Mouse (Mus musculus): ENCODE measurements at regions not wholly inside any gene's neighbourhood (a gene's known extent, or its start where the extent isn't known, plus 50 kb on each side); places are given as distances from the start of the nearest gene placed in this dataset.

DNA sequence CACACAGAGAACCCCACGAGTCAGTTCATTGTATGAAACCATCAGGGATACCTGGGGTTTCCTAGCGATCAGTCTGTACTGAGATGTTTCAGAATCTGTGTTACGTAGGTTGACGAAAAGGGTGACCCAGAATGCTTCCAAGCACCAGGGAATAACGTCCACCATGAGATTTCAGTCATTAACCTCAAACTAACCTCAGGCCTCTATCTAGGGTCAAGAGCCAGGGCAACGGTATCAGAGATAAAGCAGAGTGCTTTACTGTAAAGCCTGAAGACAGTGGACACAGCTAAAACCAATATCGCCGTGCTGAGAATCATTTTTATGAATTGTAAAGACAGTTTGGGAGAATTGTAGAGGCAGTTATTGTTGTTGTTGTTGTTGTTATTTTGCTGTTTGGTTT, 52.9 kb upstream of the Errfi1 start:
- no peak for DNase-seq (ENCODE audit: low spot score in 2 of 2)

DNA sequence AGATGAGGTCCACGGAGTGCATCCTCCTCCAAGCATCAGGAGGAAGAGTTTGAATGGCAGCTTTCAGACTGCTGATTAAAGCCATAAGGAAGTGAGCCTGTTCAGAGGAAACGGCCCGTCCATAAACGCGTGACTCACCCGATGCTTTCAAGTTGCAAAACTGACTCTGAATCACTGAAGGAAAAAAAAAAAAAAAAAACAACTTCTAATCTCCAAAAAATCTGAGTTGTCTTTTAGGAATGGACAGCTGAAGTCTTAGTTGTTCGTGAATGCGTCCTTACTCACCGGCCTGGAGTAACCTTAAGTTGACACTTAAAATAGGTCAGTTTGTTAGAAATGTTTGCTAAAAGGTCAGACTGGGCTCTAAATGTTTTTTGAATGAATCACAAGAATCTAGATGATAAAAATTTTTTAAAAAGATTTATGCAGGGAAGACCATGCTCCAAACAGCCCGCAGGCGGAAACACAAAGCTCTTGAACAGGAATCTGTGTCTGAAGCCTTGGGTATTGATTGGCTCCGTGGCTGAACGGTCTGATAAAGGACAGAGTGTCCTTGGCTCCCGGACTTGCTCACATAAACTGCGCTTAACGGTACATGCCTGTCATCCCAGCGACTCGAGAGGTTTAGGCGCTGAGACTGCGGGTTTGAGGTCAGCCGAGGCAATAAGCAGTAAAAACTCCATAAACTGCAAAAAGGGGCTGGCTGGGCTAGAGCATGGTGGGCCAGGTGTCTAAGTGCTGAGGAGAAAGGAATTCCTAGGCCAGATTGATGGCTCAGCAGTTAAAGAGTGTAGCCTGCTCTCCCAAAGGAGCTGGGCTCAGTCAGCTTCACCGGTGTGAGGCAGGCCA, 53.9 kb upstream of the Errfi1 start:
- DNase-seq (ENCODE audit: low spot score in 2 of 2), result peak; percentile 18 to 19

DNA sequence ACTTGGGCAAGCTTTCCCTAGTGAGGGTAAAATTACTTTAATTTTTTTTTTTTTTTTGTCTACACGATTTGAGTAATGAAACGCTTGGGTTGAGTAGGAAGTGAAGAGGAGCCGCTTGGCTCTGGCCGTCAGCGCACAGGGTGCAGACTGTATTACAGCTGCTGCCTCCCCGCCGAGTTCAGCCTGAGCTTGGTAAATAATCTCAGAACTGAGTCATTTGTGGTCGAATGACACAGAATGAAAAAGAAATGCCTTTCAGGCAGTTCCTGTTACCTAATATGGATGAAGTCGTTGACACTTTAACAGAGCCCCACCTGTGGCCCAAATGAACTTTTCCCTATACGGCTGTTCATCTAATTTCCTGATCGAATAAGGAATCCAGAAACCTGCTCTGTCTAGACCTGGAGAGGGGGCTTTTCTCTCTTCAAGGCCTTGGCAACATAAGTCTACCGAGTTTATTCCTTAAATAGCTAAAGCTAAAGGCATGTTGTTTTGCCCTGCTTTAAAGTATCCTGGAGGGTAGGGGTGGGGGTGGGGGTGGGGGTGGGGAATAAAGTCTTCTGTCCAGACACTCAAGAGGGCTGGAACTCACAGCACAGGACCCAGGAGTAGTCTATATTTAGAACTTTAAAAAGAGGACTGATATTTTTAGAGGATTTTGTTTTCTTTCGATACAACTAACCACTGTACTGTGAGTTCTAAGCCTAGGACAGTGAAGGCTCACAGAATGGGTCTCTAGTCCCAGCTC, 54.8 kb upstream of the Errfi1 start:
- peak; percentile 13 to 25 for DNase-seq (ENCODE audit: low spot score in 2 of 2)

DNA sequence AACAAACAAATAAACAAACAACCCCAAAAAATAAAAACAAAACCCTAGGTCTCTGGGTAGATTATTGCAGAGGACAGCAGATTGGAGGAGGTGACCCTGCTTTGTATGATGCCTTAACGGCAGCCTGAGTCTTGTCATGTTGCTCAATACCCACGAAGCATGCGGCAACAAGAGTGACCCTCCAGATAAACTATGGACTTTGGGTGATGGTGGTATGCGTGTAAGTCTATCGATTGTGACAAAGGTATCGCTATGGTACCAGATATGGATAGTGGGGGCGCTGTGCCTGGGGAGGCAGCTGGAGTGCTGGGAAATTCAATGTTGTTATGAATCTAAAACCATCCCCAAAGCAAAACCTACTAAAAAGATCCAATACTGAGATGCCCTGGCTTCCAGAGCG, 55.4 kb upstream of the Errfi1 start:
- DNase-seq (ENCODE audit: low spot score in 2 of 2), result no peak

DNA sequence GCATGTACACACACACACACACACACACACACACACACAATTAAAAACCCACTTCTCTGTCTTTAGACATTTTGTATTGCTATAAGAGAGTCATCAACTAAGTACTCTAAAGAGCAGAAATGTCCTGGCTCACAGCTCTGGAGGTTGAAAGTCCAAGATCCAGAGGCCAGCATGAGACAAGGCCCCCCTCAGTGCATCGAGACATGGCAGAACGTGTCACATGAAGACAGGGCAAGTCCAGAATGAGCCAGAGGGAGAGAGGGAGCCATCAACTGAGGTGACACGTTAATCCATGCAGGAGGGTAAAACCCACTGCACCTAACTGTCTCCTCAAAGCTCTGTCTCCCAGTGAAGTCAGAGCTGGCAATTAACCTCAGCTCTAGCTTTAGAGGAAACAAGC, 56.7 kb upstream of the Errfi1 start:
- no peak for DNase-seq (ENCODE audit: low spot score in 2 of 2)

DNA sequence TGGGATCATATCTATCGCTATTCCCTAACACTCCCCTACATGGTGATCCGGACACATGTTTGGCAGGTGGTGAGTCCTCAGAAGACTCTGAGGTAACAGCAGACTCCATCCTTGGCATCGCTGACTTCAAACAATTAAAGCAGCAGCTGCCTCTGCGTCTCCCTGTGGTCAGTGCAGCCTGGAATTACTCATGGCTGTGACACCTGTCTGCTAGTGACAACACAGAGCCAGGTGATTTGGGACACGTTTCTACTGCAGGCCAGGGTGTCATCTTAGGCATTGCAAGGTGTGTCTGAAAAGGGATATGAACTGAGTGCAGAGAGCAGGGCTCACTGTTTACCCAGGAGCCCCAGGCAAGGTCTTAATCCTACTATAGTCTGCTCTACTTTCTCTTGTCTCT, 58.8 kb upstream of the Errfi1 start:
- DNase-seq (ENCODE audit: low spot score in 2 of 2), result no peak

DNA sequence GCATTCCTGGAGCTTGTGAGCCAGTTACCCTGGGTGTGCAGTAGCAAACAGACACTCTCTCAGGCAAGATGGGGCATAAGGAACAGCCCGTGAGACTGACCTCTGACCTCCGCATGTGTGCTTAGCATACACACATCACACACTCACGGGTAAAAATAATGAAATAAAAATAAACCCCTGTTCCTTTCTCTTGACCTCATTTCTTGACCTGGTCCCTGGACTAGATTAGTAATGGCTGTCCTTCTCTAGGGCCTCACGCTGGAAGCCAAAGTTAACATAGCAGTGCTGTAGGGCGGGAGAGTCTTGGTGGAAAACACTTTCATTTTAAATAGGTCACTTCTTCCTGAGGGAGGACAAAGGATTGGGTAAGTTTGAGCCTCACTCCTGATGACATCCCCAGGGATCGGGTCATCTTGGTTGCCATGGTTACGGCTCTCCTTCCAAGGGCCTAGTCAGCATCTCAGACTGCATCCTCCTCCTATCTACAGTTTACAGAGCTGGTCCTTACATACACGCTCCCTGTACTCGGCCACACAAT, 59.4 kb upstream of the Errfi1 start:
- DNase-seq (ENCODE audit: low spot score in 2 of 2), result no peak

DNA sequence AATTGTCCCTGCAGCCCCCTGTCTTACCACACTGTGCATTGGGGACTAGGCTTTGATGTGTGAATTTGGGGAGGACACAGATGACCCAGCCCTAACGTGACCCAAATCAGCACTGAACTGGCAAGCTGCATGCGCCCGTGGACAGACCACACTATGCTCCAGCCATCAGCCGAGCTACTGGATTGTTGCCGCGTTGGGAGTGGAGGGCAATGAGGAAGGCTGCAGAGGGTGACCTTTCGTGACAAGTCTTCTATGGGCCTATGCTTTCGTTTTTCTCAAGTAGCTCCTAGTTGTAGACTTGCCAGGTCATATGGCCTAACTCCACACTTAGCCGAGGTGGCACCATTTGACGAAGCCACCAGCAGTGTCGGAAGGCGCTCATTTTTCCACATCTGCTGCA, 60.6 kb upstream of the Errfi1 start:
- no peak for DNase-seq (ENCODE audit: low spot score in 2 of 2)

DNA sequence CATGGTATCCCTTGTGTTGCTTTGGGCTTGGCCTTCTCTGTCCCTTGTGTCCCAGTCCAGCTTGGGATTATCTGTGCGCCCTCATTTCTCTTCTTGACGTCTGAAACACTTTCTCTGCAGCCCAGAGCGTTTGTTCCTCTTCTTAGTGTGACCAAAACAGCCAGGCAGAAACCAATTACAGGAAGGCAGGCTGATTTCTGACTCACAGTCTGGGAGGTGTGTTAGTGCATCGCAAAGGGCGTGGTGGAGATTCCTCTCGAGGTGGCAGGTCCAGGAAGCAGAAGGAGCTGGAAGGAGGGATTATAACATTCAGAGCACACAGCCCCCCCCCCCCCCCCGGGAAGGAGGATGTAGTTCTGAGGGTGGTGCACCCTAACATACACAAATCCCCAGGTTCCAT, 64.6 kb upstream of the Errfi1 start:
- DNase-seq (ENCODE audit: low spot score in 2 of 2), result no peak

DNA sequence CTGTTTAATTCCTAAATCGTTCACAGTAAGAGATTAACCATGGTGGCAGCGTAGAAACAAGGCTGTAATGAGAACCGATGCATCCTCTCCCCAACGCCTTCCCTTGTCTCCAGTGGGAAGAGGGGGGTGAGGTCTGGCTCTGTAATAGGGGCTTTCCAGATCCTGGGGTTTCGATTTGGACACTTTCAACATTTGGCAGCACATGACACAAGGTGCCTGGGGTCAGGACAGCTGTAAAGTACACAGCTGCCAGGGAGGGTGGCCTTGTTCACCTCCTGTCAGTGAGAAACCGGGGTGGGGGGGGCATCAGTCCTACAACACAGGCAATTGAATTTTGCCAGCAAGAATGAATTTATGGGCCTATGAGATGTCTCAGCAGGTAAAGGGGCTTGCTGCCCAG, 66.6 kb upstream of the Errfi1 start:
- DNase-seq (ENCODE audit: low spot score in 2 of 2), result no peak

DNA sequence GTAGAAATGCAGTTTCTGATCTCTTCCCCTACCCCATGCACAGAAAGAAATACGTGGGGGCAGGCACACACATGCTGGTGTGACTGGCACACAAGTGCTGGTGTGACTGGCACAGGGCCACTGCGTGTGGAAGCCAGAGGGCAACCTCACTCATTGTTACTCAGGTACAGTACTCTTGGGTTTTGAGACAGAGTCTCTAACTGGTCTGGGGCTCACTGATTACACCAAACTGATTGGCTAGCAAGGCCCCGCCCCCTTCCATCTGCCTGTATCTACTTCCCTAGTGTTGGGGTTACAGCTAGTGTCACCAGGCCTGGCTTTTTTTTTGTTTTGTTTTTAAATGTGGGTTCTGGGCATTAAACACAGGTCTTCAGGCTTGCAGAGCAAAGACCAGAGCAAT, 67.1 kb upstream of the Errfi1 start:
- DNase-seq (ENCODE audit: low spot score in 2 of 2), result no peak

DNA sequence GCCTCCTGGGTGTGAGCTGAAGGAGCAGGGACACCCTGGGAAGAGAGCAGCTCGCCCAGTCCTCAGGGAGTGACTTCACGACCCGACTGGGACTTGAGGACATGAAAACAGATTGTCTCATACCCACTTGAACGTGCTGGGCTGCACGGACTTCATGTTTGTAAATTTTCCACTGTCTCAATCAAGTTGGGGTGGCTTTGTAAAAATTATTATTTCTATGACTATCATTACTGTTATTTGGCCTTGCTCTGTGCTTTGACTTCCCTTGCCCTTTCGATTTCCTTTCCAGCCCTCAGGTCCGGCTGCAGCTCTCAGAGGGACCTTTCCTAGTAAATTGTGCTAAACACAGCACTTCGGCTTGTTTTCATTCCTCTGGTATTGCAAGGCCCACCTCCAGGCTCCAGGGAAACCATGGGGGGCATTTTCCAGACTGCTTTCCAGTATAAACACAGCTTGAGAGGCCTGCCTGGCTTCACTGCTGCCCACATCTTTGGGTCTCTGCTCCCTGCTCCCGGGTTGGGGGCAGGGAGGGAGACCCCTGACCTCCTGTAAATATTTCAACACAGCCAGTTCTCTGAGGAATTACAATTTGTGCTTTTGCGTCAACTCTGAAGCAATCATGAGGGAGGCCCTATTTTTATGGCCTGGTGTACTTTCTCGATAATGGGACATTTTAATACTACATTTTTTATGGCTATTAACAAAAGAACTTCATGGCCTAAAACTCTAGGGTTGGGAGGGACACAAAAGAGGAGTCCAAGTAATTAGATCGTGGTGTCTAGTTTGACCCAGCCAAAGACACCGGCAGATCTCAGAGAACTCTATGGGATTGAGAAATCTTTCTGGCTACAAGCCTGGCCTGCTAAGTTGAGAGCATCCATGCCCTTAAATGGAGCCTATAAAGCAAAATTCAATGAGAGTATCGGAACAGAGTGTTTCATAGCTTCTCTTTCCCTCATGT, 68.9 kb upstream of the Errfi1 start:
- no peak for DNase-seq (ENCODE audit: low spot score in 2 of 2)

DNA sequence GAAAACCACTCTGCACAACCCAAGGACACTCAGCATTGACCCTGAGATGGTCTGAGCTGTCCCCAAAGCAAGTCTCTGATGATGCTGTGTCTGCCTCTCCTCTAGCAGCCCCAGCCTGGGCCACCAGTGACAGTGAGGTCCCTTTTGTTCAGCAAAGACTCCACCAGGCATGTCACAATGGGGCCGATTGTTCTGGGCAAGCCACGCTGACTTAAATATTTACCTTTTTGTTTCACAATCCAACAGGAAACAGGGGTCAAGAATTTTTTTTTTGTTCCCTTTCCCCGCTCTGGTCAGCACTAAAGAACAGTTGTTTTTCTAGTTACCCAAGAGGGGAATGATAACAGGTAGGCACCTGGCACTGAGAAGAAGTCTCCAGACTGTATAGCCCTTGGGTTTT, 72.4 kb upstream of the Errfi1 start:
- no peak for DNase-seq (ENCODE audit: low spot score in 2 of 2)

DNA sequence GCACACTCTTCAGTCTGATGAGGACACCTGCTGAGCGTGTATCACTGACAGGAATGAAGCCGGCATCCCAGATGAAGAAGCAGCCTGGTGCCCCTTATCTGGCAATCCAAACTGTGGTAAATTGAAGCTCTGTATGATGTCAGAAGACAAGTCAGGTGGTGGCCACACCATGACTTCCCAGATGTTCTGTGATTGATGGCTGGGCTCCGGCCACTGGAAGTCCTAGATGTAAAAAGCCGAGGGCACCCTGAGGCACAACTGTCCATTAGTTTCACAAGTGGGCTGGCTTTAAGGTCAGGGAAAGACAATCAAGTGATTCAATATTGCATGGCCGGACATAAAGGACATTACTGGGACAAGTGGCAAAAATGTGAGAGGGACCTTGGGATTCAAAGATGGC, 74.4 kb upstream of the Errfi1 start:
- DNase-seq (ENCODE audit: low spot score in 2 of 2), result no peak

DNA sequence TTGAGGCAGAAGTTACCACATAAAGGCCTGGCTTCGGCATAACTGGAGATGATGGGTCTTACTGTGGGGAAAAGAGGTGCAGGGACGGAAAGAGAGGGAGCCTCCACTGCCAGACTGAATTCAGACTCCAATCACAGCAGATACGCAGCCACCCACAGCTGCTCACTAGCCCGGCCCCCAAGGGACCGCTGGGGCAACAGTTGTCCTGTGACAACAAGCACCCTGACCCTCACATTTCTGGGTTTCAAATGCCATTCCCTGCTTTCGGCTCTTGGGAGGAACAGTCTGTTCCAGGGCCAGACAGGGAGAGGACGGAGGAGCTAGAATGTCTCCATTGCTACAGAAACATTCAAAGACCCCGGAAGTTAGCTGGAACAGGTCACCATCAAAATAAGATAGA, 75.0 kb upstream of the Errfi1 start:
- DNase-seq (ENCODE audit: low spot score in 2 of 2), result no peak

DNA sequence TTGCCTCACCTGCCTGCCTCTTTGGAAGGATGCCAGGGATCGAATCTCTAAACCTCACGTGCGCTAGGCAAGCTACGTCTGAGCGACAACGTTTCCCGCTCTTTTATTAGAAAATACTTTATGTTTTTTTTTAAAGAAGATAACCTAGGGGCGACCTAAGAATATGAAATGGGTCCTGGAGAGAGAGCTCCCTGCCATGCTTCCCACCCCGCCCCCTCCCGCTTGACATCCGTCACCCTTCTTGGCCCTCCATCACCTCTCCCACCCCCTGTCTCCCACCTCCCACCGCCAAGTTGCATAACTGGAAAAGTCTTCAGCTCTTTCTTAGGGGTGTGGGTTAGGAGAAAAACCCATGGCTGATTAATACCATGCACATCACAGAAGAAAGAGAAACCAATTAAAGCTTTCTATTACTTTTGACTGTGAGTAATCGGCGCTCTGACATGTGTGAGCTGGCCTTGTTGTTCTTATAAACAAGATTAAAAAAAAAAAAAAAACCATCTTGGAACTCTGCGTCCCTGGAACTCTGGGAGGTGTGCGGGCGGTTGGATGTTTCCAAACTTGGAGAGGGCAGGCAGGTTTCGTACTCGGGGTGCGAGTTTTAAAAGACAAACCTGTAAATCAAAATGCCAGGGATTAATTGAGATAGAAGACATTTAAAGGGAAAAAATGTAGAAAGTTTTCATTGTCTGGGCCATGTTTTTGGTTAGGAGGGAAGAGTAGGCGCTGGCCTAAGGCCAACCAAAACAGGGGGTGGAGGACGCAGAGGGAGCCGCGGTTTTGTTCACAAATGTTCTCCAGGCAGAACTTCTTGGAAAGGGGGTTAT, 77.8 kb upstream of the Errfi1 start:
- no peak for DNase-seq (ENCODE audit: low spot score in 2 of 2)

DNA sequence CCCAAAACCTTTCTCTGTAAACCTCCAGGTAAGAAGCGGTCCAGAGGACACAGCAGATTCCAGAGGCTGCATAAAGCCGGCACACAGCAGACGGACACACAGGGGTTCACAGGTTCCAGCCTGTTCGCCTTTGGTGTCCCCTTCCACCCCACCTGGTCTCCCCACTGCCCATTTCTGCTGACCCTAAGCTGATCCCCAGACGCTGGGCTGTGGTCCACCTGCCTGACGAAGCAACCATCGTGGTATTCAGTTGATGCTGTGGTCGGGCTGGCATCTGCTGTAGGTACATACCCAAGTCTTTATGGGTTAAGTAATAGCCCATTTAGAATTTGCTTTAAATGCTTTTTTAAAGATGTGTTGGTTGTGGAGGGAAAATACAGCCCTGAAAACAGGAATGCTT, 78.4 kb upstream of the Errfi1 start:
- no peak for DNase-seq (ENCODE audit: low spot score in 2 of 2)

DNA sequence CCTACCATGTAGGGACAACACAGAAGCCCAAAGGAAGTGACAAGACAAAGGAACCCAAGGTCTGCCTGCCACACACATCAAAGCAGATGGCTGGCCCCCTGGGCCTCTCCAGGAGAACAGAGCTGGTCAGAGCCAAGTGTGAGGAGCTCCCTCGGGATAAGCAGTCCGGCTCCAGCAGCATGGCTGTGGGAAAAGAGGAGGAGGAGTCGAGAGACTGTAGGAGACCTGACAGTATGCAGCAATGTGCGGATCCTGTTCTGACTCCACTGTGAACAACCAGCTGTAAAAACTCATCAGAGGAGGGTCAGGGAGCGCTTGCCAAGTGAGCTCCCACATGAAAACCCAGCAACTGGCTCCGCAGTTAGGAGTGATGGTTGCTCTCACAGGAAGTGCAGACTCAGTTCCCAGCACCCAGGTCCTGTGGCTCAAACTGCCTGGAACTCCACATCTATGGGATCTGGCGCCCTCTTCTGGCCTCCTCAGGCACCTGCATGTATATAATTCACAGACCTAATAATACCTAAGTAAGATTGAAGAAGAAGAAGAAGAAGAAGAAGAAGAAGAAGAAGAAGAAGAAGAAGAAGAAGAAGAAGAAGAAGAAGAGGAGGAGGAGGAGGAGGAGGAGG, 79.3 kb upstream of the Errfi1 start:
- DNase-seq (ENCODE audit: low spot score in 2 of 2), result no peak

DNA sequence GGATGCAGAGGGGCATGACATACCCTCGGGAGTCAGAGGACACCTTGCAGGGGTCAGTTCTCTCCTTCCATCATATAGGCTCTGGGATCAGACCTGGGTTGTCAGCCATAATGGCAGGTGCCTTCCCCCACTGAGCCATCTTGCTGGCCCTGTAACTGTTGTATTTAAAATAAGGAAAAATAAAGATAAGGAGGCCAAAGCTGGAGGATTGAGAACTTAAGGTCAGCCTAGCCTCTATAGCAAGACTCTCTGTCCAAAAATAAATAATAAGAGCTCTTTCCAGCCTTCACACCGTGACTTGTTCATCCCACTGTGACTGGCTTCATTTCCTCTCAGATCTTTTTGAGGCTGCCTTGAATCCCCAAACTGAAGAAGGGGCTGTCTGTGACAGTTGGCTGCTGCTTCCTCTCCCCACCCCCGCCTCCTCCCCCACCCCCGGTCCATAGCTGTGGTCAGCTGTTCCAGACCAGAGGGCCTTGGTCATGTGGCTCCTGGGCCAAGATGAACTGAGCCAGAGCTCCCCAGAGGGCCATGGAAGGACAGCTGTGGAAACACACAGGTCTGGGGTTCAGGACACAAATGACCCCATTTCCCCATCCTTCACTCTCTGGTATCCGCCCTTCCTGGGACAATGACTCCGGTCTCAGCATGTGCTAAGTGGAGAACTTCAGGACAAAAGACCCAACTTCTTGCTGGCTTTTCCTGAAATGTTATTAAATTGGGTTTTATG, 81.6 kb upstream of the Errfi1 start:
- no peak for DNase-seq (ENCODE audit: low spot score in 2 of 2)

DNA sequence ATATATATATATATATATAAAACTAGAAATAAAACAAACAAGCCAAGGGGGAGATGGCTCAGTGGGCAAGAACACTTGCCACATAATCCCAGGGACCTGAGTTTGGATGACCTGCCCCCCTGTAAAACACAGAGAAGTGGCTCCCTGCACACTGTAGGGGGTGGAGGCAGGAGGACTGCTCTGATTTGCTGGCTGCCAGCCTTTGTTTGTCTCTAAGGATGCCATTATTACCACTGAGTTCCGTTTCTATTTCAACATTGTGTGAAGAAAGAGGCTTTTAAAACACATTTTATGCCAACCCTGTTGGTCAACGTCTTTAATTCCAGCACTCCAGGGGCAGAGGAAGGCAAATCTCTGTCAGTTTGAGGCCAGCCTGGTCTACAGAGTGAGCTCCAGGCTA, 82.2 kb upstream of the Errfi1 start:
- no peak for DNase-seq (ENCODE audit: low spot score in 2 of 2)

Data from spleen, postnatal 36 days (tissue).